Mouse (Mus musculus): ENCODE measurements at regions not wholly inside any gene's neighbourhood (a gene's known extent, or its start where the extent isn't known, plus 50 kb on each side); places are given as distances from the start of the nearest gene placed in this dataset.

- DNase-seq (ENCODE audit: low read depth, low spot score), result no peak
These were observed 57.0 kb downstream of the Rps29 start for GRCm38 (mm10) chr12:69101965-69102364.

GRCm38 (mm10) chr12:69094856-69095255, 64.1 kb downstream of the Rps29 start:
- no peak for DNase-seq (ENCODE audit: low read depth, low spot score)

GRCm38 (mm10) chr12:69093073-69093797, 65.8 kb downstream of the Rps29 start:
- no peak for DNase-seq (ENCODE audit: low read depth, low spot score)

GRCm38 (mm10) chr12:69087928-69088609, 70.9 kb downstream of the Rps29 start:
- no peak for DNase-seq (ENCODE audit: low read depth, low spot score)

GRCm38 (mm10) chr12:69085522-69086179, 73.3 kb downstream of the Rps29 start:
- DNase-seq (ENCODE audit: low read depth, low spot score), result no peak

GRCm38 (mm10) chr12:69084656-69085055, 74.3 kb downstream of the Rps29 start:
- no peak for DNase-seq (ENCODE audit: low read depth, low spot score)

GRCm38 (mm10) chr12:69082051-69082450, 76.9 kb downstream of the Rps29 start:
- no peak for DNase-seq (ENCODE audit: low read depth, low spot score)

GRCm38 (mm10) chr12:69039553-69039952, 119.4 kb downstream of the Rps29 start:
- DNase-seq (ENCODE audit: low read depth, low spot score), result no peak

- DNase-seq (ENCODE audit: low read depth, low spot score), result no peak
These were observed 135.4 kb downstream of the Rps29 start for GRCm38 (mm10) chr12:69023594-69023993.

- DNase-seq (ENCODE audit: low read depth, low spot score), result no peak
These were observed 142.2 kb downstream of the Rps29 start for GRCm38 (mm10) chr12:69016705-69017306.

- DNase-seq (ENCODE audit: low read depth, low spot score), result no peak
These were observed 153.8 kb downstream of the Rps29 start for GRCm38 (mm10) chr12:69005141-69005540.

GRCm38 (mm10) chr12:69002106-69002505, 156.9 kb downstream of the Rps29 start:
- no peak for DNase-seq (ENCODE audit: low read depth, low spot score)

GRCm38 (mm10) chr12:68997259-68997658, 161.7 kb downstream of the Rps29 start:
- no peak for DNase-seq (ENCODE audit: low read depth, low spot score)

GRCm38 (mm10) chr12:68996740-68997139, 162.2 kb downstream of the Rps29 start:
- no peak for DNase-seq (ENCODE audit: low read depth, low spot score)

GRCm38 (mm10) chr12:68980640-68981039, 178.3 kb downstream of the Rps29 start:
- DNase-seq (ENCODE audit: low read depth, low spot score), result no peak

- DNase-seq (ENCODE audit: low read depth, low spot score), result no peak
These were observed 178.8 kb downstream of the Rps29 start for GRCm38 (mm10) chr12:68980173-68980572.

- no peak for DNase-seq (ENCODE audit: low read depth, low spot score)
These were observed 179.8 kb downstream of the Rps29 start for GRCm38 (mm10) chr12:68979232-68979631.

GRCm38 (mm10) chr12:68977276-68977675, 181.7 kb downstream of the Rps29 start:
- DNase-seq (ENCODE audit: low read depth, low spot score), result no peak

GRCm38 (mm10) chr12:68947240-68947639, 211.7 kb downstream of the Rps29 start:
- DNase-seq (ENCODE audit: low read depth, low spot score), result no peak

GRCm38 (mm10) chr12:68910590-68910989, 248.4 kb downstream of the Rps29 start:
- no peak for DNase-seq (ENCODE audit: low read depth, low spot score)

- DNase-seq (ENCODE audit: low read depth, low spot score), result no peak
These were observed 254.2 kb downstream of the Rps29 start for GRCm38 (mm10) chr12:68904770-68905169.

- DNase-seq (ENCODE audit: low read depth, low spot score), result no peak
These were observed 269.8 kb downstream of the Rps29 start for GRCm38 (mm10) chr12:68889141-68889540.
